Mouse (Mus musculus) spleen, adult 18-20 months (tissue): ENCODE measurements around the gene Slc4a4.
"Not testable (repeated sequence)": the region's sequence is repeated elsewhere in the genome, so short reads cannot be mapped to it uniquely, and the experiment has no call there.

Experiments used
- DNase-seq, 2 experiments: peaks; one replicate each; pipeline ENCODE4 v3.0.0; 2022; ENCODE audit warnings: mixed read lengths in 2 of 2

Gene Slc4a4

GRCm38 (mm10) chr5:89096371-89096770 is 209.8 kb downstream of the Slc4a4 start:
- DNase-seq = no peak

GRCm38 (mm10) chr5:89097291-89097690 is 210.7 kb downstream of the Slc4a4 start:
- no peak for DNase-seq

- DNase-seq = no peak
Observed at GRCm38 (mm10) chr5:89098121-89098520, 211.5 kb downstream of the Slc4a4 start.

- DNase-seq = no peak
Observed at GRCm38 (mm10) chr5:89099886-89100285, 213.3 kb downstream of the Slc4a4 start.

- DNase-seq = no peak
Observed at GRCm38 (mm10) chr5:89102560-89102959, 215.9 kb downstream of the Slc4a4 start.

- DNase-seq = no peak
Observed at GRCm38 (mm10) chr5:89105346-89105745, 218.7 kb downstream of the Slc4a4 start.

GRCm38 (mm10) chr5:89106217-89106616 is 219.6 kb downstream of the Slc4a4 start:
- no peak for DNase-seq

GRCm38 (mm10) chr5:89108809-89109208 is 222.2 kb downstream of the Slc4a4 start:
- no peak for DNase-seq

GRCm38 (mm10) chr5:89109832-89110231 is 223.2 kb downstream of the Slc4a4 start:
- no peak for DNase-seq

GRCm38 (mm10) chr5:89111987-89112386 is 225.4 kb downstream of the Slc4a4 start:
- not testable (repeated sequence) for DNase-seq

- no peak for DNase-seq
Observed at GRCm38 (mm10) chr5:89120881-89121280, 234.3 kb downstream of the Slc4a4 start.

- no peak for DNase-seq
Observed at GRCm38 (mm10) chr5:89123270-89123903, 236.8 kb downstream of the Slc4a4 start.

- DNase-seq = no peak
Observed at GRCm38 (mm10) chr5:89128210-89128609, 241.6 kb downstream of the Slc4a4 start.

GRCm38 (mm10) chr5:89135776-89136175 is 249.2 kb downstream of the Slc4a4 start:
- no peak for DNase-seq

GRCm38 (mm10) chr5:89140070-89140469 is 253.5 kb downstream of the Slc4a4 start:
- no peak for DNase-seq

GRCm38 (mm10) chr5:89141761-89142160 is 255.1 kb downstream of the Slc4a4 start:
- no peak for DNase-seq

- DNase-seq = no peak
Observed at GRCm38 (mm10) chr5:89146276-89146675, 259.7 kb downstream of the Slc4a4 start.

- no peak for DNase-seq
Observed at GRCm38 (mm10) chr5:89147282-89147790, 260.7 kb downstream of the Slc4a4 start.

GRCm38 (mm10) chr5:89149436-89150040 is 262.9 kb downstream of the Slc4a4 start:
- no peak for DNase-seq

GRCm38 (mm10) chr5:89151076-89151475 is 264.5 kb downstream of the Slc4a4 start:
- no peak for DNase-seq

- DNase-seq = no peak
Observed at GRCm38 (mm10) chr5:89171025-89171718, 284.6 kb downstream of the Slc4a4 start.

GRCm38 (mm10) chr5:89190063-89190462 is 303.4 kb downstream of the Slc4a4 start:
- no peak for DNase-seq

GRCm38 (mm10) chr5:89194654-89195053 is 308.0 kb downstream of the Slc4a4 start:
- no peak for DNase-seq

GRCm38 (mm10) chr5:89198501-89198900 is 311.9 kb downstream of the Slc4a4 start:
- no peak for DNase-seq
